Mouse (Mus musculus) embryonic fibroblast, embryonic 13.5 days (primary cell): ENCODE measurements around the gene Slc38a3.

Source experiments
- CTCF ChIP-seq: IDR thresholded peaks from 2 replicates; pipeline ENCODE4 v1.5.1; 2011; ENCODE audit warnings: mild to moderate bottlenecking, control low read depth, low read length, moderate library complexity, borderline replicate concordance; ENCODE audit not compliant: insufficient read depth
- POLR2A ChIP-seq: IDR thresholded peaks from 2 replicates; pipeline ENCODE4 v1.6.1; 2011; ENCODE audit warnings: low read depth, mild to moderate bottlenecking, control low read depth, low read length, moderate library complexity

DNA sequence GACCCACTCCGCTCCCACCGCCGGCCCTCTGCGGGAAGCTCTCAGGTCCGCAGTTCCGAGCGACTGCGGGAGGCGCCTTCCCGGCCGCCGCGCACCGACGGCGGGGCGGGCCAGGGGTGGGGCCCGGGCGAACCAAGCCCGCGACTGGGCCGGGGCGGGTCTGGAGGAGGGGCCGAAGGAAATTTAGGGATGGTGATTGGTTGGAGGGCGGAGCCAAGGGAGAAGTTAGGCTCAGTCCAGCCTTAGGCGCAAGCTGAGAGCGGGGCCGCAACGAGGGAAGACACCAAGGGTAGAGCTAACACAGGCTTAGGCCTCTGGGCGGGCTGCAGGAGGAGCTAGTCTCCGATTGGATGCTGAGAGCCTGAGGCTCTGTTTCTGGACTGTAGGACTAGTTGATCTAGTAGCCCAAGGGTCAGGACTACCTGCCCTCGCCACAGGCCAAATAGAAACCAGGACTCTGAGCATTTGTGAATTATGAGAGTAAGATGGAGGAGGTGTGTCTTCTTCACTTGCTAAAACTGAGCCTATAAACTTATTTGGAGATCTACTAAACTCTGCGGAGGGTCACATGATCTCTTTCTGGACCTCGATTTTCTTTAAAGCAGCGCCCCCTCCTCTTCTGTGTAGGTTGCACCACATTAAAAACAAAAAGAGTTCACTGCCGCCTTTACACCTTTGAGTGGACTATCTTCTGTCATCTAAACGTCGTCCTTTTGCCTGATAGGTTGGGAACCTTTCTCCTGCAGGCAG is 33.9 kb downstream of the Slc38a3 start, which contains the start of gene Gnai2:
- TF ChIP-seq CTCF (no peak), POLR2A (peak; percentile 85)
